Mouse (Mus musculus): ENCODE results near the gene Dcaf7. TPM values are rescaled to one million over a fixed set of nuclear protein-coding genes. Genes with fewer than 3 reads are reported as not detected.
A peak's percentile ranks its signal among the peaks of the same experiment; 100 is the strongest.
"Not testable (repeated sequence)": the region's sequence is repeated elsewhere in the genome, so short reads cannot be mapped to it uniquely, and the experiment has no call there.

Gene Dcaf7
- polyA plus RNA-seq, 1 experiment = 16.9 TPM

- H3K4me3 ChIP-seq (replicated peaks; ENCODE audit: control insufficient read depth, low read depth, low read length) = no peak overlapping the region
- H3K27ac ChIP-seq (ENCODE audit: control insufficient read depth, insufficient read depth, low read depth, low read length, poor library complexity) = no peak overlapping the region
- WGBS = 90% methylated on average over 5 of the region's 5 CpGs
- TF ChIP-seq POLR2A (IDR thresholded peaks at IDR 0.05; ENCODE audit: borderline replicate concordance, control insufficient read depth, low read depth, low read length) = no peak
- no peak for TF ChIP-seq CTCF (IDR thresholded peaks at IDR 0.05; ENCODE audit: control insufficient read depth, insufficient read depth, low read length)
- H3K4me1 ChIP-seq (ENCODE audit: control insufficient read depth, insufficient read depth, low read length) = no peaks in the 10 kb centered on the region
These were observed 9.1 kb upstream of the Dcaf7 start for GRCm38 (mm10) chr11:106027607-106028006.

GRCm38 (mm10) chr11:106032074-106032473, 4.6 kb upstream of the Dcaf7 start:
- H3K27ac ChIP-seq (ENCODE audit: control insufficient read depth, insufficient read depth, low read depth, low read length, poor library complexity); H3K4me1 ChIP-seq (ENCODE audit: control insufficient read depth, insufficient read depth, low read length): not testable (repeated sequence)
- 20% methylated on average over 13 of the region's 25 CpGs for WGBS

GRCm38 (mm10) chr11:106033491-106033919, 3.2 kb upstream of the Dcaf7 start:
- peak overlapping the region; percentile 83 for H3K4me3 ChIP-seq (replicated peaks; ENCODE audit: control insufficient read depth, low read depth, low read length)
- peak overlapping the region; percentile 93 for H3K27ac ChIP-seq (ENCODE audit: control insufficient read depth, insufficient read depth, low read depth, low read length, poor library complexity)
- WGBS = 29% methylated on average over 11 of the region's 11 CpGs
- H3K4me1 ChIP-seq (ENCODE audit: control insufficient read depth, insufficient read depth, low read length) = peaks cover 1% of the 10 kb centered on the region; the same call in 1 of the 2 replicates
- TF ChIP-seq POLR2A (IDR thresholded peaks at IDR 0.05; ENCODE audit: borderline replicate concordance, control insufficient read depth, low read depth, low read length) = no peak
- no peak for TF ChIP-seq CTCF (IDR thresholded peaks at IDR 0.05; ENCODE audit: control insufficient read depth, insufficient read depth, low read length)

More at GRCm38 (mm10) chr11:106032074-106032473, 4.6 kb upstream of the Dcaf7 start:
- not testable (repeated sequence) for H3K4me3 ChIP-seq (replicated peaks; ENCODE audit: control insufficient read depth, low read depth, low read length)

- Histone ChIP-seq H3K4me3 (replicated peaks; ENCODE audit: control insufficient read depth, low read depth, low read length) (no peak overlapping the region), H3K4me1 (ENCODE audit: control insufficient read depth, insufficient read depth, low read length) (peaks cover 1% of the 10 kb centered on the region; the same call in 1 of the 2 replicates), H3K27ac (ENCODE audit: control insufficient read depth, insufficient read depth, low read depth, low read length, poor library complexity) (no peak overlapping the region)
- WGBS = 70% methylated on average over 9 of the region's 9 CpGs
- TF ChIP-seq POLR2A (IDR thresholded peaks at IDR 0.05; ENCODE audit: borderline replicate concordance, control insufficient read depth, low read depth, low read length) = no peak
- TF ChIP-seq CTCF (IDR thresholded peaks at IDR 0.05; ENCODE audit: control insufficient read depth, insufficient read depth, low read length) = no peak
These were observed 1.7 kb upstream of the Dcaf7 start for GRCm38 (mm10) chr11:106034986-106035385.

GRCm38 (mm10) chr11:106037418-106037751, 713 bp downstream of the Dcaf7 start:
- 1% methylated on average over 13 of the region's 13 CpGs for WGBS
- TF ChIP-seq POLR2A (IDR thresholded peaks at IDR 0.05; ENCODE audit: borderline replicate concordance, control insufficient read depth, low read depth, low read length) (no peak), CTCF (IDR thresholded peaks at IDR 0.05; ENCODE audit: control insufficient read depth, insufficient read depth, low read length) (no peak)

GRCm38 (mm10) chr11:106044349-106044748, 7.7 kb downstream of the Dcaf7 start:
- H3K4me3 ChIP-seq (replicated peaks; ENCODE audit: control insufficient read depth, low read depth, low read length) = no peak overlapping the region
- H3K27ac ChIP-seq (ENCODE audit: control insufficient read depth, insufficient read depth, low read depth, low read length, poor library complexity) = no peak overlapping the region
- no peaks in the 10 kb centered on the region; the same call in 1 of the 2 replicates for H3K4me1 ChIP-seq (ENCODE audit: control insufficient read depth, insufficient read depth, low read length)
- TF ChIP-seq POLR2A (IDR thresholded peaks at IDR 0.05; ENCODE audit: borderline replicate concordance, control insufficient read depth, low read depth, low read length) = no peak
- no peak for TF ChIP-seq CTCF (IDR thresholded peaks at IDR 0.05; ENCODE audit: control insufficient read depth, insufficient read depth, low read length)

More at GRCm38 (mm10) chr11:106037418-106037751, 713 bp downstream of the Dcaf7 start:
- H3K27ac ChIP-seq (ENCODE audit: control insufficient read depth, insufficient read depth, low read depth, low read length, poor library complexity) = peak overlapping the region; percentile 83
- peak overlapping the region; percentile 94 for H3K4me3 ChIP-seq (replicated peaks; ENCODE audit: control insufficient read depth, low read depth, low read length)
- peaks cover 1% of the 10 kb centered on the region; the same call in 1 of the 2 replicates for H3K4me1 ChIP-seq (ENCODE audit: control insufficient read depth, insufficient read depth, low read length)

GRCm38 (mm10) chr11:106045256-106045655, 8.6 kb downstream of the Dcaf7 start:
- H3K4me3 ChIP-seq (replicated peaks; ENCODE audit: control insufficient read depth, low read depth, low read length) = no peak overlapping the region
- TF ChIP-seq POLR2A (IDR thresholded peaks at IDR 0.05; ENCODE audit: borderline replicate concordance, control insufficient read depth, low read depth, low read length) = no peak
- TF ChIP-seq CTCF (IDR thresholded peaks at IDR 0.05; ENCODE audit: control insufficient read depth, insufficient read depth, low read length) = no peak
- H3K27ac ChIP-seq (ENCODE audit: control insufficient read depth, insufficient read depth, low read depth, low read length, poor library complexity) = no peak overlapping the region
- WGBS = 84% methylated on average over 1 of the region's 1 CpGs
- no peaks in the 10 kb centered on the region; the same call in 1 of the 2 replicates for H3K4me1 ChIP-seq (ENCODE audit: control insufficient read depth, insufficient read depth, low read length)

GRCm38 (mm10) chr11:106045780-106046179, 9.1 kb downstream of the Dcaf7 start:
- H3K4me3 ChIP-seq (replicated peaks; ENCODE audit: control insufficient read depth, low read depth, low read length) = no peak overlapping the region
- H3K27ac ChIP-seq (ENCODE audit: control insufficient read depth, insufficient read depth, low read depth, low read length, poor library complexity) = no peak overlapping the region
- no peaks in the 10 kb centered on the region for H3K4me1 ChIP-seq (ENCODE audit: control insufficient read depth, insufficient read depth, low read length)
- no peak for TF ChIP-seq CTCF (IDR thresholded peaks at IDR 0.05; ENCODE audit: control insufficient read depth, insufficient read depth, low read length)
- TF ChIP-seq POLR2A (IDR thresholded peaks at IDR 0.05; ENCODE audit: borderline replicate concordance, control insufficient read depth, low read depth, low read length) = no peak
- 85% methylated on average over 3 of the region's 3 CpGs for WGBS

- Histone ChIP-seq H3K4me3 (replicated peaks; ENCODE audit: control insufficient read depth, low read depth, low read length) (no peak overlapping the region), H3K27ac (ENCODE audit: control insufficient read depth, insufficient read depth, low read depth, low read length, poor library complexity) (no peak overlapping the region), H3K4me1 (ENCODE audit: control insufficient read depth, insufficient read depth, low read length) (no peaks in the 10 kb centered on the region)
- TF ChIP-seq POLR2A (IDR thresholded peaks at IDR 0.05; ENCODE audit: borderline replicate concordance, control insufficient read depth, low read depth, low read length) (no peak), CTCF (IDR thresholded peaks at IDR 0.05; ENCODE audit: control insufficient read depth, insufficient read depth, low read length) (no peak)
- 88% methylated on average over 9 of the region's 9 CpGs for WGBS
These were observed 9.9 kb downstream of the Dcaf7 start for GRCm38 (mm10) chr11:106046584-106046983.
